Mouse (Mus musculus) lung, postnatal 10 days (tissue): ENCODE data around the gene Txndc11.
"Not testable (repeated sequence)": the region's sequence is repeated elsewhere in the genome, so short reads cannot be mapped to it uniquely, and the experiment has no call there.

Experiments
- DNase-seq: peaks from one replicate; pipeline ENCODE4 v3.0.0; 2021

Txndc11 gene

DNA sequence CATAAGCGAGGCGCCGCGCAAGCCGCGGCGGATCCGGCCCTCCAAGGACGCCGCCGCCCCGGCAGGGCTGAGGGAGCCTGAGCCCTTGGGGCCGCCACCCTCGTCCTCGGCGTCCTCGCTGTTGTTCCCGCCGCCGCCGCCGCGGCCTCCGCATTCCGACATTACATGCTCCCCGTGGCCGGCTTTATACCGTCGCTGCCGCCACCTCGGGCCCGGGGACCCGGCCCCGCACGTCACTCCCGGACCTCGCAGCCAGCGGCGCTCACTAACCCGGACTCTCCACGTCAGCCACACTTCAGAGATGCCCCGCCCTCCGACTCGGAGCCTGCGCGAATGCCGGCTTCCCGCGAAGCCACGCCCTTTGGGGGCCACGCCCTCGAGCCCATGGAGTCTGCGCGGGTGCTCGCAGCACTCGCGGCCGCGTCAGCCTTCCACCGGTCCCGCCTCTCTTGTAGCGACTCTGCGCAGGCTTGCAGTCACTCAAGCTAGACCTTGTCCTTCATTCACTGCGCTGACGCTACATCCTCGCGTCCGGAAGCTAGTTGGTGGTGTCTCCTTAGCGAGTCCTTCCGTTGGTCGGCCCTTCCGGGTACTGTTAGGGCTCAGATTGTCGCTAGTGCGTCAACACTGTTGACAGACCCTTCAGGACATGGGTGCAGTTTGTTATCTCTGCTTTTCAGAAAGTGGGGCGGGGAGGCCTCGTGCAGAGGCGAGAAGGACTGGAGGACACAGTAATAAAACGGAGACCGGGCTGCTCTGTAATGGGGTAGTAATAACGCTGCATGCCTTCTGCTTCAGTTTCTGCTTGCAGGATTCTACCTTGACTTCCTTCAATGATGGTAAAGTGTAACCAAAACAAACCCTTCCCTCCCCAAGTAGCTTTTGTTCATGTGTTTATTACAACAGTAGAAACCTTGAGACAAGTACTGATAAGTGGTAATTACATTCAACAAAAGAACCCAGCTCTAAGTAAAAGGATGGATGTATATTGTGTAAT lies at the start of gene Txndc11:
Gene Txndc11 (minus strand): TSS at position 303 of the 997 bp plus-strand sequence.
- peak; percentile 100 for DNase-seq

GRCm38 (mm10) chr16:11177404-11177803 lies 43.0 kb upstream of the Txndc11 start:
- no peak for DNase-seq

DNA sequence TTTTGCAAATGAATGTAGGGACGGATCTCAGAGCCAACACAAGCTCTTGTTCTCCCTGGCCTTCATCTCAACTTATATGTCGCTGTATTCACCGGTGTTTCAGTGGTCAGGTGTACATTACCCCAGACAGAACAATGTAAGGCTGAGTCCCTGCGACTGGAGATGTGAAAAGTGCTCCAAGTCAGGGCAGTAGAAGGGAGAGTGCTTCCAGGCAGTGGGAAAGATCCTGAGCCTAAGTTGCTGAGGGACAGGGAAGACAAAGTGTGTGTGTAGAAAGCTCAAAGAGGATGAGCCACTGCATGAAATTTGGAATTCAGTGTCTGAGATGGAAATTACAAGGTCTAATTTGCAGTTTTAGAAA lies 42.4 kb upstream of the Txndc11 start:
- no peak for DNase-seq

- peak; percentile 93 for DNase-seq
Measured at GRCm38 (mm10) chr16:11176208-11176883, 41.9 kb upstream of the Txndc11 start, which contains the start of gene Zc3h7a. Zc3h7a (minus strand) TSS chr16:11176393.

DNA sequence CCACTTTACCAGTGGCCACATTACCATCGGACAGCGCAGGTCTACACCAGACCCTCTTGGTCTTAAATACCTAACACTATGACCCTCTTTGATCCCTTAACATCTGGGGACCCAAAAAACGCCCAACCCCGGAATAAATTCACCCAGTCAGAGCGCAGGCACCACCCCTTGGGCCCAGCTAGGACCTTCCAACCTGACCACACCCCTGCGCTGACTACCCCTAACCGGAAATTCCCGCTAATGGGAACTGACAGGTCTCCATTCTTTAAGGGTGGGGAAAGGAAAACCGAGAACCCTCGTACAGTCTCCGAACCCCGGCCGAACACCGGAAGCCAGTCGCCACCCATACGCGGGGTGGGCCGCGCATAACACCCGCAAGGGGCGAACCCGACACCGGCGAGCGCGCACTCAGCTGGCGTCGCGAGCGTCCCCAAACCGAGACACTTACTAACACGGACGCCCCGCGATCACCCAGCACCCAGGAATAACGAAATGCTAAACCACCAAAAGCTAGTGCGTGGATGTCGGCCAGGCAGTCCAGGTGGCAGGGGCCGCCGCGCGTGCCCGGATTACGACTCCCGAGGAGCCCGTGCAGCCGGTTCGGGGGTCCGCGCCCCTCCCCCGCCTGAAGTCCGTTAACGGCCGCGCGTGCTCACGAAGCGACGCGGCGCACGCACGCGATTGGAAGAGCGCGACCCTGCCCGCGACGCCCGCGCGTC lies 41.2 kb upstream of the Txndc11 start:
- peak; percentile 79 for DNase-seq

- DNase-seq = no peak
Measured at GRCm38 (mm10) chr16:11175100-11175488, 40.6 kb upstream of the Txndc11 start.

- DNase-seq = peak; percentile 76
Measured at GRCm38 (mm10) chr16:11174671-11175081, 40.2 kb upstream of the Txndc11 start.

DNA sequence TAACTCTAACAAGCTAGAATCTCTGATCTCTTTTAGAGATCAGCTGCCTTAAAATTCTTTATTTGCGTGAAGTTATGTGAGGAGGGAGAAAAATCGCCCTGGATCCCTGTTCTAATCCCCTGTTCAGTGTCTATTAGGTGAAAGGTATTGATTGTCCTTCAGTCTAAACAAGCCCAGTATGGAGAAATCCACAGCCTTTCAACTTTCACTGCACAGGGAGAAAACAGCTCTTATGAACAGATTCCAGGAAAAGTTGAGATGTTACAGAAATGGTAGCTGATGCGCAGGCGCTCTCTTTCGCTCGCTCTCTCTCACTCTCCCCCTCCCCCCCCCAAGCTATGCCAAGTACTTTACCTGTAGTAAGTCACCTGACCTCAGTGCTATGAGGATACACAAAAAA lies 37.2 kb upstream of the Txndc11 start:
- no peak for DNase-seq

- DNase-seq = no peak
Measured at GRCm38 (mm10) chr16:11166431-11166830, 32.0 kb upstream of the Txndc11 start.

DNA sequence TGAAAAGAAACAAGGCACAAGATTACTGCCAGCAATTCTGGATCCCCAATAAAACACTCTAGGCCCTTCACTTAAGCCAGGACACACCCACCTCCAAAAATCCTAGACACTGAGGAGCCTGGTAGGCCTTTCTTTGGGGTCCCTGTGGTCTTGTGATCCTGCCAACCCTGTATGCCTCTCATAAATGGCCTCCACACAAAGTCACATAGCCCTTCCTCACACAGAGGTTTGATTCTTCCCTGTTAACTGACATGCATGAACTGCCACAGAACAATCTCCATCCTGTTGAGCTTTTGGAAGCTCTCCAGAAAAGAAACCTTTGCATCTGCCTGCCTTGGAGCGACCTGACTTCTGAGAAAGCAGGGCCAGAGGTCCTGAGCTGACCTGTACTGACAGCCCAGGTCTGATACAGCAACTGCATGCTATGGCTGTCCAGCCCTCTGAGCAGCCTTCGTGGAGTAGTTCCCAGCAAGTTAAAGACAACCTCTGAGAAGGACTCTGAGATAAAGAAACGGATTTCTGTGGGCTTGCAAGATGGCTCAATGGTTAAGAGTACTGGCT lies 30.3 kb upstream of the Txndc11 start:
- no peak for DNase-seq

DNA sequence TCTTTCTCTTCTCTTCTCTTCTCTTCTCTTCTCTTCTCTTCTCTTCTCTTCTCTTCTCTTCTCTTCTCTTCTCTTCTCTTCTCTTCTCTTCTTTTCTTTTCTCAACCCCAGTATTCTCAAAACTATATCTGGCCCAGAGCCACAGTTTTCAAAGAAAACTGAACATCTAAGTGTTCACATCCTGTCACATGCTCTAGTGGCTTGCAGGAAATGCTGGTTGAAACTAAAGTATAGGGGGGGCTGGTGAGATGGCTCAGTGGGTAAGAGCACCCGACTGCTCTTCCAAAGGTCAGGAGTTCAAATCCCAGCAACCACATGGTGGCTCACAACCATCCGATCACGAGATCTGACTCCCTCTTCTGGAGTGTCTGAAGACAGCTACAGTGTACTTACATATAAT lies 23.3 kb upstream of the Txndc11 start:
- not testable (repeated sequence) for DNase-seq

DNA sequence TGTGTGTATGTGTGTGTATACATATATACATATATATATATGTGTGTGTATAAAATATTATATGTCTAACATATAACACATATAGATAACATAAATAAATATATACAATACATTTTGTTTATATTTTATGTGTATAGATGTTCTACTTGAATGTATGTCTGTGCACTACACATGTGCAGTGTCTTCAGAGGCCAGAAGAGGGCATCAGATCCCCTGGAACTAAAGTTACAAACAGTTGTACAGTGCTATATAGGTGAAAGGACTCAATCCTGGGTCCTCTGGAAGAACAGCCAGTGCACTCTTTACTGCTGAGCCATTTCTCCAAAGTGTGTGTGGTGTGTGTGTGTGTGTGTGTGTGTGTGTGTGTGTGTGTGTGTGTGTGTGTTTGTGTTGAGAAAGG lies 20.1 kb upstream of the Txndc11 start:
- DNase-seq = no peak

- DNase-seq = peak; percentile 98
Measured at GRCm38 (mm10) chr16:11143706-11144483, 9.4 kb upstream of the Txndc11 start.

GRCm38 (mm10) chr16:11133476-11134347 lies 738 bp downstream of the Txndc11 start:
- no peak for DNase-seq

DNA sequence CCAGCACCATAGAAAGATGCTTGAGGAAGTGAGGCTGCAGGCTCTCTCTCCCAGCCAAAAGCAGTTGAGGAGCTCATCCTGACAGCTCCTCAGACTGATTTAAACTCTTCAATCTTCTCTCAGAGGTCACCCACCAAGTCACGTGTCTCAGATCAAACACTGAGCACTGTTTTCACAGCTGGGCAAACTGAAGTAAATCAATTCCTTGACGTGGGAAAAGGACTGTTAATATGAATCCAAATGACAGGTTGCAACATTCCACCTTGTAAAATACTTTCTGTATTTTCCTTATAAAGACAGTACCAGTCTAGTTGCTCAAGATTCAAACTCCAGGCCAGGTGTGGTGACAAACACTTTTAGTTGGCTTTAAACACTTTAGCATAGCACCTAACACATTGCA lies 1.6 kb downstream of the Txndc11 start:
- DNase-seq = no peak

DNA sequence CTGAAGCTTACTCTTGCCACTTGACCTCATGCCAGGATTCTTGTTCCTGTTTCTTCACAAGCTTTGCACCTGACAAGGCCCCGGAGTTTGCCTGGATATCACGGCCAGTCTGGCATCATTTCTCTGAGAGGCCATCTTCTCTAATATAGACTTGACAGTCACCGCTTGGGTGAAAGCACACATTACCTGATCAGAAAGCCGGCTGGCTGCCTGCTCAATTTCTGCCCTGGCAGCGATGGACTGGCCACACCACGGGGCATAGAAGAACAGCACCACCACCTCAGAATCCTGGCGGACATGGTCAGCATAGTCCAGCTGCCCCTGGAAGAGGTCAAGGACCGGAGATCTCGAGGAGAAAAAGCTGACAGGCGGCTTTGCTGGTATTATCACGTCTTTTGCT lies 6.1 kb downstream of the Txndc11 start:
- DNase-seq = no peak

DNA sequence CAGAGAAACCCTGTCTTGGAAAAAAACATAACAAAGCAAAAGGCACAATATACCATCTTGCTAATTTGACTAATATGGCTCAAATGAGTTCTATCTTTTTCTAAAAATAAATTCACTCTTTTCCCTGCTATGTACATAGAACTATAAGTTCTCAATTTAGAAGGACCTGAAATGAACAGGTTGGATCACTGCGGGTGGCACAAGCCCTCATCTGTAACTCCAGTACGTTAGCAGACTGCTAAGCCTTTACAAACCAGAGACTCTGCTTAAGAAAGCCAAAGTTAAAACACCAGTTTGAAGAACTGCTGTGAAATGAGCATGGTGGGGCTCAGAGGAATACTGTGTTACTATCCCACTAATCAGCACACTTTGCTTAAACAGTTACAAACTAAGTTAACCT lies 9.1 kb downstream of the Txndc11 start:
- DNase-seq = no peak

GRCm38 (mm10) chr16:11124110-11124509 lies 10.3 kb downstream of the Txndc11 start:
- DNase-seq = no peak

- no peak for DNase-seq
Measured at GRCm38 (mm10) chr16:11122625-11123024, 11.8 kb downstream of the Txndc11 start.

DNA sequence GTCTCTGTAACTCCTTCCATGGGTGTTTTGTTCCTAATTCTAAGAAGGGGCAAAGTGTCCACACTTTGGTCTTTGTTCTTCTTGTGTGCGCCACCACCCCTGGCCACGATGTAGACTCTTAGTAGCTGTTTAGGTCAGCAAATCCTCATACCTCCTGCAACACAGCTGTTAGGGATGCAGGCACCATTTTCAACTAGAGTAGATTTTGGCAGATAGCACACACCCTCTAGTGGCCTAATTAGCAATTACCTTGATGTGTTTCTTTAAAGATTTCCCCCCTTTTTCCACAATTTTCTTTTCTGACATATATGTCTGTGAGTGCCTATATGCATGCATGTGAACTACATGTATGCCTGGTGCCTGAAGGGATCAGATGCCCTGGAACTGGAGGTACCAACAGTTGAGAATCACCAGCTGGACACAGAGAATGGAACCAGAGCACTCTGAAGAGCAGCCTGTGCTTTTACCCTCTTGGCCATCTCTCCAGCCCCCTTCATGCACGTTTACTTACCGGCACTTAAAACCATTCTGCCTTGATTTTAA lies 25.2 kb downstream of the Txndc11 start:
- DNase-seq = peak; percentile 30

DNA sequence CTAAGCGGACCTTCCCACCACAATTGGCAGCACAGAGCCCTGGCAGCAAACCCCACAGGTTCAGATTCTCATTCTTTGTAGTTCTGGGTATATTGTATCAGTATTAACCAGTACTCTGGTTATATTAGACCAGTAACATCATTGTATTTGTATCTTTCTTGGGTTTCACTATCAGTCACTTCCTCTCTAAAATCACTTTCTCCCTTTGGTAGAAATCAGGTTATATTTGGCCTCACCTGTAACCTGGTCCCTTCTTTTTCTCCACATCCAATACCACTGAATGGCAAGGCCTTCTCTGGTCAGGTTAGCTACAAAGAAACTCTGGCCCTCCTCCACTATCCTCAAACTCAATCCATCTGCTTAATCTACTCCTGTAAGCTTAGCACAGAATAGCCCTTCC lies 29.5 kb downstream of the Txndc11 start:
- no peak for DNase-seq
